Mouse (Mus musculus) leukemia stem cell, adult 10-12 weeks (primary cell): ENCODE measurements around the gene Mroh2b. TPM values are rescaled to one million over a fixed set of nuclear protein-coding genes. Genes with fewer than 3 reads are reported as not detected.

Experiments
- polyA plus RNA-seq: library from polyadenylated mRNA; stranded (reverse); fragments of >175 nt; gene quantifications from 2 replicates; pipeline ENCODE4 v1.2.3, GENCODE M21; 2012; ENCODE audit warnings: low replicate concordance

Gene Mroh2b
- polyA plus RNA-seq, result not detected in 2 replicates

DNA sequence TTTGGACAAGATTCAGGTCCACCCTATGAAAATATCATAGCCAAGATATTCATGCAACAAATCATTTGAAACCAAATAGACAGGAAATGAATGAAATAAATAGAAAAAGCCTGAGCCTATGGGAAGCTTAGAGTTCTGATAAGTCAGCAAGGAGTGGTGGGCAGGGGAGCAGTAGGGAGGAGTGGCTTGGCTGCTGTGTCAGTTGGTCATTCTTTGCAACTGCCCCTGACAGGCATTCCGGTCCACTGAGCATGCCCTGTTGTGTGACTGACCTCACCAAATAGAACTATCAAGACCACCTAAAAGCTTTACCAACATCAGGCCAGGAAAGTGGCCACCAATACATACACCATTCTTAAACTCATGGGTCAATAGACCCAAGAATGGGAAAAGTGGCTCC lies at the start of gene Mroh2b:
TSS of gene Mroh2b (plus strand) at position 301 of the 400 bp plus-strand sequence.

Other genes with a start within 250 kb of the Mroh2b start
- gene C6, start 171.6 kb upstream of the Mroh2b start, polyA plus RNA-seq, result 1.2 and 3.2 TPM in 2 replicates
- not detected in 2 replicates for gene C7, start 165.0 kb downstream of the Mroh2b start, polyA plus RNA-seq
- 0.75 and 3.1 TPM in 2 replicates for gene Card6, start 209.8 kb downstream of the Mroh2b start, polyA plus RNA-seq
- gene Rpl37, start 217.9 kb downstream of the Mroh2b start, polyA plus RNA-seq, result 30.0 and 38.4 TPM in 2 replicates
- gene Prkaa1, start 245.1 kb downstream of the Mroh2b start, polyA plus RNA-seq, result 1.8 and 4.1 TPM in 2 replicates